ENCODE assay signal across 8 mouse cellular contexts in genomic region chrX:37191105-37191743, GRCm38 (mm10). TPM values are rescaled to one million over a fixed set of nuclear protein-coding genes. Genes with fewer than 3 reads are reported as not detected.
DNase-seq lines count a peak whose midpoint lies in the region; ATAC-seq and TF ChIP-seq lines count a peak whose summit lies in the region.

Gene Ndufa1, minus strand, starts transcription at chrX:37191163.
Gene Rnf113a1, plus strand, starts transcription at chrX:37191245.

- H3K9ac ChIP-seq in embryonic facial prominence, embryonic 12.5 days = peak within 1 kb of the TSS; percentile 53
- H3K9ac ChIP-seq in heart, adult 2 months (ENCODE audit: low read depth, low read length) = peak within 1 kb of the TSS; percentile 75
- H3K9ac ChIP-seq in limb, embryonic 11.5 days (ENCODE audit: low read length) = peak within 1 kb of the TSS; percentile 55
- H3K9ac ChIP-seq in midbrain, embryonic 13.5 days (replicated peaks) = peak within 1 kb of the TSS; percentile 65

- no peaks in the 10 kb centered on the region for H3K27me3 ChIP-seq in embryonic facial prominence, embryonic 12.5 days
- H3K27me3 ChIP-seq in heart, adult 2 months (ENCODE audit: control insufficient read depth, insufficient read depth, low read length) = no peaks in the 10 kb centered on the region
- no peaks in the 10 kb centered on the region for H3K27me3 ChIP-seq in kidney, adult 2 months (replicated peaks; ENCODE audit: control insufficient read depth, insufficient read depth, low read length)
- no peaks in the 10 kb centered on the region for H3K27me3 ChIP-seq in limb, embryonic 11.5 days (ENCODE audit: control insufficient read depth, insufficient read depth, low read length)
- no peaks in the 10 kb centered on the region for H3K27me3 ChIP-seq in midbrain, embryonic 13.5 days
- no peaks in the 10 kb centered on the region for H3K27me3 ChIP-seq in small intestine, adult 2 months (ENCODE audit: control insufficient read depth, insufficient read depth, low read length)

- no peak for TF ChIP-seq CTCF in heart, adult 2 months (IDR thresholded peaks at IDR 0.05)
- TF ChIP-seq CTCF in kidney, adult 2 months (conservative IDR thresholded peaks at IDR 0.05; ENCODE audit: insufficient read depth, insufficient read length, low read depth, low read length) = no peak
- TF ChIP-seq CTCF in small intestine, adult 2 months (IDR thresholded peaks at IDR 0.05; ENCODE audit: extremely low read depth, insufficient read length, insufficient replicate concordance, low read depth, low read length) = no peak

- ATAC-seq in embryonic facial prominence, embryonic 12.5 days (ENCODE audit: insufficient number of reproducible peaks, insufficient read depth, low FRiP score, low TSS enrichment) = peak; percentile 90
- ATAC-seq in limb, embryonic 11.5 days (ENCODE audit: insufficient number of reproducible peaks, low FRiP score, low TSS enrichment, low read depth) = peak; percentile 83
- peak; percentile 94 for ATAC-seq in midbrain, embryonic 13.5 days

- peak within 1 kb of the TSS; percentile 55 for H3K4me2 ChIP-seq in embryonic facial prominence, embryonic 12.5 days (replicated peaks)
- H3K4me2 ChIP-seq in limb, embryonic 11.5 days (ENCODE audit: low read depth, severe bottlenecking) = peak within 1 kb of the TSS; percentile 52
- peak within 1 kb of the TSS; percentile 60 for H3K4me2 ChIP-seq in midbrain, embryonic 13.5 days (replicated peaks)

- intact Hi-C loops in heart, adult 2 months (cut with DNase I) = loop anchor here (1.0 kb wide), 1 partner anchor 81 kb away; the partner anchor contains the start of gene Upf3b

- 20% methylated on average over 55 of the region's 63 CpGs for WGBS in embryonic facial prominence, embryonic 12.5 days
- WGBS in heart, adult 2 months = 13% methylated on average over 63 of the region's 63 CpGs
- 1% methylated on average over 63 of the region's 63 CpGs for WGBS in kidney, adult 2 months
- WGBS in limb, embryonic 11.5 days = 13% methylated on average over 61 of the region's 63 CpGs
- WGBS in midbrain, embryonic 13.5 days = 21% methylated on average over 63 of the region's 63 CpGs
- WGBS in small intestine, adult 2 months = 19% methylated on average over 63 of the region's 63 CpGs

- no peaks in the 10 kb centered on the region for H3K4me1 ChIP-seq in embryonic facial prominence, embryonic 12.5 days
- H3K4me1 ChIP-seq in heart, adult 2 months (ENCODE audit: control insufficient read depth, insufficient read depth, low read length) = peaks cover 1% of the 10 kb centered on the region
- H3K4me1 ChIP-seq in kidney, adult 2 months (ENCODE audit: control insufficient read depth, insufficient read depth, low read length) = no peaks in the 10 kb centered on the region; the same call in 1 of the 2 replicates
- no peaks in the 10 kb centered on the region for H3K4me1 ChIP-seq in limb, embryonic 11.5 days (ENCODE audit: control insufficient read depth, insufficient read depth, low read length)
- H3K4me1 ChIP-seq in midbrain, embryonic 13.5 days (replicated peaks) = peaks cover 13% of the 10 kb centered on the region
- H3K4me1 ChIP-seq in small intestine, adult 2 months (ENCODE audit: control insufficient read depth, insufficient read depth, insufficient read length, low read length) = no peaks in the 10 kb centered on the region

- H3K27ac ChIP-seq in embryonic facial prominence, embryonic 12.5 days = 0 out of 2 replicates have a peak within 1 kb of the TSS, but pooled peaks have one; percentile 17
- peak within 1 kb of the TSS; percentile 70 for H3K27ac ChIP-seq in heart, adult 2 months
- H3K27ac ChIP-seq in kidney, adult 2 months (ENCODE audit: insufficient read depth, low read depth, low read length) = 0 out of 2 replicates have a peak within 1 kb of the TSS, but pooled peaks have one; percentile 13
- no peak within 1 kb of the TSS for H3K27ac ChIP-seq in limb, embryonic 11.5 days (replicated peaks; ENCODE audit: low read depth, low read length)
- H3K27ac ChIP-seq in midbrain, embryonic 13.5 days = peak within 1 kb of the TSS; percentile 77
- 0 out of 2 replicates have a peak within 1 kb of the TSS, but pooled peaks have one; percentile 5 for H3K27ac ChIP-seq in small intestine, adult 2 months (ENCODE audit: insufficient read depth, low read depth, low read length)

- H3K36me3 ChIP-seq in embryonic facial prominence, embryonic 12.5 days = no peaks in the 10 kb centered on the region
- H3K36me3 ChIP-seq in heart, adult 2 months (ENCODE audit: control insufficient read depth, insufficient read depth, low read length) = no peaks in the 10 kb centered on the region; the same call in 1 of the 2 replicates
- H3K36me3 ChIP-seq in kidney, adult 2 months (ENCODE audit: control insufficient read depth, insufficient read depth, low read length) = no peaks in the 10 kb centered on the region
- no peaks in the 10 kb centered on the region for H3K36me3 ChIP-seq in limb, embryonic 11.5 days (ENCODE audit: control insufficient read depth, insufficient read depth, low read length)
- H3K36me3 ChIP-seq in midbrain, embryonic 13.5 days = no peaks in the 10 kb centered on the region
- H3K36me3 ChIP-seq in small intestine, adult 2 months (ENCODE audit: control insufficient read depth, insufficient read depth, low read length) = 0 out of 2 replicates have a peak, but pooled peaks cover 2% of the 10 kb centered on the region

- H3K9me3 ChIP-seq in embryonic facial prominence, embryonic 12.5 days = no peaks in the 10 kb centered on the region
- no peaks in the 10 kb centered on the region for H3K9me3 ChIP-seq in limb, embryonic 11.5 days (ENCODE audit: control insufficient read depth, low read length)
- no peaks in the 10 kb centered on the region for H3K9me3 ChIP-seq in midbrain, embryonic 13.5 days

- TF ChIP-seq EP300 in heart, adult 2 months (IDR thresholded peaks at IDR 0.05; ENCODE audit: insufficient read depth, low read depth, low read length) = no peak

- peak within 1 kb of the TSS; percentile 53 for H3K4me3 ChIP-seq in embryonic facial prominence, embryonic 12.5 days
- peak within 1 kb of the TSS; percentile 69 for H3K4me3 ChIP-seq in heart, adult 2 months
- H3K4me3 ChIP-seq in kidney, adult 2 months (ENCODE audit: insufficient read depth, low read depth, low read length) = peak within 1 kb of the TSS; percentile 84
- H3K4me3 ChIP-seq in limb, embryonic 11.5 days (ENCODE audit: low read depth, low read length) = peak within 1 kb of the TSS; percentile 49
- peak within 1 kb of the TSS; percentile 54 for H3K4me3 ChIP-seq in midbrain, embryonic 13.5 days (replicated peaks)
- H3K4me3 ChIP-seq in small intestine, adult 2 months (ENCODE audit: low read depth, low read length) = peak within 1 kb of the TSS; percentile 99

- TF ChIP-seq POLR2A in heart, adult 2 months (IDR thresholded peaks at IDR 0.05; ENCODE audit: insufficient read depth, low read depth, low read length) = peak; percentile 58
- no peak for TF ChIP-seq POLR2A in kidney, adult 2 months (IDR thresholded peaks at IDR 0.05; ENCODE audit: low read depth, low read length)
- TF ChIP-seq POLR2A in small intestine, adult 2 months (IDR thresholded peaks at IDR 0.05; ENCODE audit: low read depth, low read length) = no peak

- no peaks in the 10 kb centered on the region for H3K79me2 ChIP-seq in heart, adult 2 months (replicated peaks; ENCODE audit: control insufficient read depth, insufficient read depth, low read length)

- DNase-seq in 3T3-L1 (ENCODE audit: low read depth, low spot score) = peak; percentile 77
- peak; percentile 88 to 91 for DNase-seq in adrenal gland, postnatal 36 days
- DNase-seq in heart, adult 2 months = peak; percentile 86
- peak; percentile 91 for DNase-seq in kidney, adult 2 months
- DNase-seq in limb, embryonic 11.5 days (ENCODE audit: low spot score) = peak; percentile 83

RNA-seq across cellular contexts. Expression of gene Ndufa1, which starts in this region (rescaled TPM):
- total RNA-seq in adrenal gland, postnatal 36 days (2021) = 100 to 1,000 TPM; 458 to 480 TPM
- polyA plus RNA-seq in embryonic facial prominence, embryonic 12.5 days (2016; fragmentation: Nextera tagmentation; extraction: Ambion mirVana) = 390 and 436 TPM in 2 replicates
- total RNA-seq in heart, adult 2 months (2021) = 100 to 1,000 TPM; 816 to 925 TPM
- polyA plus RNA-seq in heart, adult 2 months (2012; rRNA removed) = 1,094 and 1,413 TPM in 2 replicates
- 677 and 921 TPM in 2 replicates for polyA plus RNA-seq in kidney, adult 2 months (2012; rRNA removed)
- polyA plus RNA-seq in limb, embryonic 11.5 days (2014; fragmentation: Nextera tagmentation; extraction: Ambion mirVana) = 358 and 365 TPM in 2 replicates
- 624 and 640 TPM in 2 replicates for polyA plus RNA-seq in midbrain, embryonic 13.5 days (2015; fragmentation: Nextera tagmentation; extraction: Ambion mirVana)
- polyA plus RNA-seq in small intestine, adult 2 months (2012; rRNA removed) = 194 and 230 TPM in 2 replicates

RNA-seq across cellular contexts. Expression of gene Rnf113a1, which starts in this region (rescaled TPM):
- 1 to 10 TPM; 4.2 to 4.8 TPM for total RNA-seq in adrenal gland, postnatal 36 days (2021)
- 14.6 and 15.1 TPM in 2 replicates for polyA plus RNA-seq in embryonic facial prominence, embryonic 12.5 days (2016; fragmentation: Nextera tagmentation; extraction: Ambion mirVana)
- total RNA-seq in heart, adult 2 months (2021) = 1 to 10 TPM; 1.8 to 2.2 TPM
- polyA plus RNA-seq in heart, adult 2 months (2012; rRNA removed) = 1.5 TPM in 2 replicates
- 1.9 and 2.7 TPM in 2 replicates for polyA plus RNA-seq in kidney, adult 2 months (2012; rRNA removed)
- 11.7 and 12.1 TPM in 2 replicates for polyA plus RNA-seq in limb, embryonic 11.5 days (2014; fragmentation: Nextera tagmentation; extraction: Ambion mirVana)
- polyA plus RNA-seq in midbrain, embryonic 13.5 days (2015; fragmentation: Nextera tagmentation; extraction: Ambion mirVana) = 16.0 and 16.3 TPM in 2 replicates
- 0.99 and 1.6 TPM in 2 replicates for polyA plus RNA-seq in small intestine, adult 2 months (2012; rRNA removed)

Comparison
In these comparisons a context has a peak if more than half of its experiments do, and no peak if none do; other contexts are left out.
1. H3K4me3 ChIP-seq: peak in every context shown above with its lines; median percentile 99 in small intestine, adult 2 months; 84 in kidney, adult 2 months; 69 in heart, adult 2 months; 54 in midbrain, embryonic 13.5 days; 53 in embryonic facial prominence, embryonic 12.5 days; 49 in limb, embryonic 11.5 days.